Mouse (Mus musculus) spleen, adult 18-20 months (tissue): ENCODE measurements at regions not wholly inside any gene's neighbourhood (a gene's known extent, or its start where the extent isn't known, plus 50 kb on each side); places are given as distances from the start of the nearest gene placed in this dataset.

Experiments used
- DNase-seq, 2 experiments: peaks; one replicate each; pipeline ENCODE4 v3.0.0; 2022; ENCODE audit warnings: mixed read lengths in 2 of 2

DNA sequence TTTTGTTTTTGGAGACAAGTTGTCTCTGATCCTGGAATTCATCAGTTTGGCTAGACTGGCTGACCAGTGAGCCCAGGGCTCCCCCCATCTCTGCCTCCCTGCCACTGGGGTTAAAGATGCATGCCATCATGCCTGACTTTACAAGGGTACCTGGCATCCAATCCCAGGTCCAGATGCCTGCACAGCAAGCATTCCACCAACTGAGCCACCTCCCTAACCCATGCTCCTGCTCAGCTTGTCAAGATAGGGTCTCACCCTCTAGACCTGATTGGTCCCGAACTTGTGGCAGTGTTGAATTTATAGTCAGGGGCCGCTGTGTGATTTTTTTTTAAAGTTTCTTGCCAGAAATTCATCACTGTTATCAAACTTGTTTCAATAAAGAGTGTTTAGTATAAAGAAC lies 111.4 kb upstream of the Mkln1 start:
- no peak for DNase-seq

DNA sequence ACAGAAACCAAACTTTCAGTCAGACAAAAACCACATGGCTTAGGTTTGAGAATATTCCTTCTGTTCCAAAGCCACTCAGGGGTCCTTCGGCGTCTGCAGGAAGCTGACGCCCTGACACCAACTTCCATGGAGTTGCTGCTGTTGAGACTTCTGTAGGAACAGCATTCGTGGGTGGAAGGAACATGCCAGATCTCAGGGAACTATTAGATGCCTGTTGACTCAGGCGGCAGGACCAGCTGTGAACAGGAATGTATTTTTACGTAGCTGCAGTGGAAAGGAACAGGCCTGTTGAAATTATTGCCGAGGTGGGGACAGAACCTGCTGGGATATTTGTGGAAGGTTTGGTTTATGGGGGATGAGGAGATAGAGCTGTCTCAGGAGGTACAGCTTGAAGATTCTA lies 110.8 kb upstream of the Mkln1 start:
- DNase-seq: no peak

DNA sequence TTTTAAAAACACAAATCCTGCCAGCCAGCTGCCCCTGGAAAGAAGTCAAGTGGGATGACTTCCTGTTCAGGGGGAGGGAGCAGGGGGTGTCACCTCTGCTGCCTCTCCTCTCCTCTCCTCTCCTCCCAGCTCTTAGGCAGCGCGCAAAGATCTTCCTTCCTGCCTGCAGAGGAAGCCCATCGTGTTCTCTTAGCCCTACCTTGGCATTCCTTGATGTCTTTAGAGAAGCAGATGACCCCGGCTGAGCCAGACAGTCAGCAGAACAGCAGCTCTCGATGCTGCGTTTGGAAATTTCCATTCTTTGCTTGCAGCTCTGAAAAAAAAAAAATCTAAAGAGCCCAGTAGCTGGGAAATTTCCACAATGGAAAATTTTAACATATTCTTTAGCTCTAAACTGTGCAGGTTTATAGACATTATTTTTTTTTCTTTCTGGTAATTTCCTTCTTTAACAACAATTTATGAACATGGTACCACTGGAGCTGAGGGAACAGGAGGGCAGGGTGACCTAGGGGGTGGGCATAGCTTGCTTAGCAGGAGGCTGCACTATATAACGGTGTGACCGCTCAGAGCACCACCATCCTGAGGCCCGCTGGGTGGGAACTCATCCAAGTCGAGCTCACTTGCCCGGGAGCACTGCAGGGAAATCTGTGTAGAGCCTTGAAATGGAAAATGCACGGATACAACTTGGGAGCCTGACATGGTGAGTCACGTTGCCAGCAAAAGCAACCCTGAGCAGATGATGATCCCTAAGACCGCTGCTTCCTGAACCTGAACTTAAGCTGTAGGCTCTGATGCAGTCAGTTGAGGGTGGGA lies 109.9 kb upstream of the Mkln1 start:
- DNase-seq: no peak

DNA sequence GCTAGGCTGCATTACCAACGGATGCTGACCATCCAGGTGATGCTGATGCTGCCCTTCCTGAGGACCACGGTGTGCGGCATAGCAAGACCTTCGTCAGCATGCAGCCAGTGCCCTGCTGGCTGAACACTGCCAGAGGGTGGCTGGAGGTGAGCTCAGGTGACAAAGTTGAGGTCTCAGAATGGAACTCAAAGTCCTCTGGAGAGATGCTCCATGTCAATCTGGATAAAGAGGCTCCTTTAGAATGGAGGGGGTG lies 109.4 kb upstream of the Mkln1 start:
- DNase-seq: no peak

DNA sequence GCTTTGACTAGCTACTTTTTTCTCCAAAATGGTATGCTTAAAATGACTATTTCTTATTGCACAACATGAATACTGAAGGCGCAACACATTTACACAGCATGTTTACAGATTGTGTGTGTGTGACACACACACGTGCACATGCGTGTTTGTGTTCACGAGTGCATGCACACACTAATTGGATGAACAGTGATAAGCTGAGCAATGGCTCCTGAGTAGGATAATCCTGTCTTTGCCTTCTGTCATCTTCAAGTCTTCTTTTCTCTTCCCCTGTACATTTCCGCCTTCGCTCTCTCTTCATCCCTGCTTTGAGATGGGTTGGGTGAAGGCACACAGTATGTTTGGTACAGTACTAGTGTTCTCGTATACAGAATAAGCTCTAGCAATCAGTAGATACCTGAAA lies 106.5 kb upstream of the Mkln1 start:
- DNase-seq: no peak

DNA sequence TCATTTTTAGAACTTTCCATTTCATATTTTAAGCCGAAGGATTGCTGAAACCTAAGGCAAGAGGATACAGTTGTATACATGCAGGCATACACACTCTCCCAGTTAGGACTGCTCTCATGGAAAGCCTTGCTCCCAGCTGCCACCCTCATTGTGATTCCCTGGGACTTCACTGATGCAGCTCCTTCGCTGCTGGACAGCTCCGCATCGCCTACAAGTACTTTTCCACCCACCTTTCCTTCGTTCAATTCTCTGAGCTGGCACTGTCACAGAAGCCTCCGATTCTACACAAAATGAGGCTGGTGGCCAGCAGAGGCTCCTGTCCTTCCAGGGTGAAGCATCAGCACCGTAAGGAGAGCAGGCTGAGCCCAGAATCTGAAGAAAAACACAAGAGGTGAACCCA lies 105.5 kb upstream of the Mkln1 start:
- no peak for DNase-seq

DNA sequence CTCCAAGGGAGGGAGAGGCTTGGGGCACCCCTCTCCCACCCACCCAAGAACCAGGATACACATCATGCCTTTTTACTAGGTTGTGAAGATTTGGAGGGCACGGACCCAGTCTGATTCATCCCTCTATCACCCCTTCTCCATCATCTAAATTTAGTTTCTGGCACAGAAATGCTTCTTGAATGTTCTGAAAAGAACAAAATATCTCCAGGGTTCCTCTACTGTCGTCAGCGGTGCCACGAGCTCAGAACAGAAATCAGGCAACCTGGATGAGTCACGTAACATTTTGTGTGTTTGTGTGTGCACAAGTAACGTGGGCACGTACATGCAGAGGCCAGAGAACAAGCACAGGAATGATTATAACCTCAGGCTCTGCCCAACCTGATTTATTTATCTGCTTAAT lies 99.1 kb upstream of the Mkln1 start:
- no peak for DNase-seq

DNA sequence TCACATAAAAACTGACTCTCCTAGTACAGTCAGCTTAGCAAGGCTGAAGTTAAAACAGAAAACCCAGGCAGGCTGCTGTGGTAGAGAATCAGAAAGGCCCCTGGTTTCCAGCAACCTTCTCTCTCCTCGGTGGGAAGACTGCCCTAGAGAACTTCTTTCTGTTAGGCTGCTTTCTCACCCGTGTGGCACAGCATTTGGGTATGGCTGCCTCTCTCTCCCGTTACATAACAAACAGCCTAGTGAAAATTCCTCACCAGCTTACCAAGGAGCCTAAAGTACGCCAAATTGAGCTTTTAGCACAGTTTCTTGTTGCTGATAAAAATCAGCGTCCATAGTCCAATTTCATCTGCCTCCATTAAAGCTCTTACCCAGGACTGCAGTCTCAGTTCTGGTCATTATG lies 92.8 kb upstream of the Mkln1 start:
- no peak for DNase-seq

DNA sequence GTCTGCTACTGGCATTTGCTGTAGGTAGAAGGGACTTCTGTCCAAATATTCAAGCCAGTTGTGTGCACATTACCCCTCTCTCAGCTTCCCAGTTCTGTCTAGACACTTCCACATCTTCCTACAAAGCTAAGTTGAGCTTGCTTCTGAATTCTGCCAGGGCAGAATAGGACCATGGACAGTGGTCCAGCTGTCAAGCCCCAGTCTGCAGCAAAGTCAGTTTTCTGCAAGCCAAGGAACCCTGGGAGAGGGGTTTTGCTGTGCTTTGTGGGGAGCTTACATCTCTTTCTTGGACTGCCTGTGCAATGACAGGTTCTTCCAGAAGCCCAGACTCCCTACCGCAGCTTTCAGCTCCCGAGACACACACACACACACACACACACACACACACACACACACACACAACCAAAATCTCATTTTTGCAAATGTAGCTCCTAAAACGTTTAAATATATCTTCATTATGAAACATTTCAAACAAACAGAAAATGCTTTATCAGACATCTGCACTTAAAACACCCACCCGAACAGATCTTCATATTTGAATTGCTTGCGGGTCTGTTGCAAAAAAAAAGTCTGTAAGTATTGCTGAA lies 91.4 kb upstream of the Mkln1 start:
- DNase-seq: no peak

DNA sequence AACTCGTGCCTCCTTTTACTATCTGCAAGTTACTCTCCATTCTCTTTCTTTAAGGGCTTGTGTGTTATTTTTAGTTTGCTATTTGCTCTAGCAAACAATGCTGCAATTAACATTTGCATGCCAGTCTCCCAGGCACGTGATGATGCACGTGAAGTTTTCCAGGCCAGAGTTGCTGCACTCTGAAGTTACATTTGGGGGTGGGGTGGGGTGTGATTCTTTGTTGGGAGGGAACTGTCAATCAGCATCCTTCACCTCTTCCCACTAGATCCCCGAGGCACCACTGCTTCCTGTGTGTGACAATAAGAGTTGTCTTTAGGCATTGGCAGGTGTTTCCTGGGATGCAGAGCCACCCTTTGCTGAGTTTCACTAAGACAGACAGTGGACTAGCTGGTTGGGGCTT lies 90.6 kb upstream of the Mkln1 start:
- DNase-seq: no peak

DNA sequence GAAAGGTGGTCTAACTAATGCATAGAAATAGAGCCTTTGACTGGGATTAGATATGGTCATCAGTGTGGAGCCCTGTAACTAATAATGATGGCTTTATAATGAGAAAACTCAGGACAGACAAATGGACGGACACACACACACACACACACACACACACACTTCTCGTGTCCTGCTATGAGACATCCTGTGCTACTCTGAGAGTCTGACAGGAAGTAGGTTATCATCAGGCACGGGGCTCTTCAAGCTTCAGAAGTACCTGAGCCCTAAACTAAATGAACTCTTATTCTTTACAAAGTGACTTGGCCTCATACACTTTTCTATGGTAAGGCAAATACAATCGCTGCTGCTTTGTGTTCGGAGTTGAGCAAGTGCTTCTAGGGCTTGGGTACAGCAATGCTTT lies 87.9 kb upstream of the Mkln1 start:
- no peak for DNase-seq

DNA sequence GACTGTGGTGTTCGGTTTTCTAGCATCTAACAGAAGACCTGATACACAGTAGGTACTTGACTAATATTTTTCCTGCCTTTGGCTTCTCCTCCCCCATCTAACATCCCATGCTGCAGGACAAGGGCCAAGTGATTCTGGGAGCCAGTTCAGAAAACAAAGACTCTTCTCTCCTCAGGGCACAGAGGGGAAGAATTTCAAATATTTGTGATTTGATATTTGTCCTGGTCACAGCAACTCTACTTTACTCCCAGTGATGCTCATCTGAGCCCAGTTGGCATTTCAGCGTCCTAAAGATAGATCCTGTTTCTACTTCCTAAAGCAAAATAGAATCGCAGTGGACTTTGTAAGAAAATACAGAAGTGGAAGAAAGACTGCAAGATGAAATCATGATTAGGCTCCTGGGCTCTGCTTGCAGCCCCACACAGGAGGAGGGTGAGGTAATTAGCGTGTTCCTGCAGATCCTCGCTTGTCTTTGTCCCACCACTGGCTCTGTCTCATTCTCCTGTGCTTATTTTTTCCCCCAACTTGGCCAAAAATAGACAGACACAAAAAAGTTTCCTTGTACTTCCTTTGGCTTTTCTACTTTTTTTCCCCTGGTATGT lies 84.6 kb upstream of the Mkln1 start:
- no peak for DNase-seq

DNA sequence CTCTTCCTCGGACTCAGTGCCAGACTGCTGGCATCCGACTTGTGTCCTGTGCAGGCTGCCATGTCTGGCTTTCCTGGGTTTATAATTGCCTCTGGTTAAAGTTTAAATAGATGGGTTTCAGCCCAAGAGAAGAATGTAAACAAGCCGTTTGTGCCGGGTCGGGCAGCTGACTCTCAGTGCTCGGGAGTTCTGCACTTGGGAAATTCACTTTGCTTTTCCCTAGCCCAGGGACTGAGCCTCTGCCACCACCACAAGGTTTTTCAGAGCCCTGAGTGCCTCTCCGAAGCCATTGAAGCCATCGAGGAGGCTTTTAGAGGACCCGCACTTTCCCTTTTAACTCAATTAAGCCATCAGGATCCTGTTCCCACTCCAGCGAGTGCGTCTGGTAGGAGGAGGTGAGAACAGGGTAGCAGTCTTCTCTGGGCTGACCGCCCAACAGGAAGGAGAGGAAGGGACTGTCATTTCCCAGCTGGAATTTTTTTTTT lies 80.8 kb upstream of the Mkln1 start:
- no peak for DNase-seq

DNA sequence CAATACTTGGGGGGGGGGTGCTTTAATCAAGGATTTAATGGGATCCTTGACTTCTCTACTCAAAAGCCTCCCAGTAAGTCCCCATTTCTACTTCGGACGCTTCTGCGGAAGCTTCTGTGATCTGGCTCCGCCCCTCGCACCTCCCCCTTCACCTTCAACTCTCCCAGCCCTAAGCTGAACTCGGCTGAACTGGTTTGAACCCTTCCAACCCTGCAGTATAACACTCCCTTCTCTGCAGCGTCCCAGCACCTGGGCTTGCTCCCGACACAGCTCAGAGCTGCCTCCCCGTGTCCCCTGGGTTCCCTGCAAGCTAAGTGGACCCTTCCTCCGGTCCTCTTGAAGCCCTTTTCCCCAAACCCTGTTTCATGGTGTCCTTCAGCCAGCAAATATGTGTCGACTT lies 80.0 kb upstream of the Mkln1 start:
- DNase-seq: peak; percentile 31 to 66

DNA sequence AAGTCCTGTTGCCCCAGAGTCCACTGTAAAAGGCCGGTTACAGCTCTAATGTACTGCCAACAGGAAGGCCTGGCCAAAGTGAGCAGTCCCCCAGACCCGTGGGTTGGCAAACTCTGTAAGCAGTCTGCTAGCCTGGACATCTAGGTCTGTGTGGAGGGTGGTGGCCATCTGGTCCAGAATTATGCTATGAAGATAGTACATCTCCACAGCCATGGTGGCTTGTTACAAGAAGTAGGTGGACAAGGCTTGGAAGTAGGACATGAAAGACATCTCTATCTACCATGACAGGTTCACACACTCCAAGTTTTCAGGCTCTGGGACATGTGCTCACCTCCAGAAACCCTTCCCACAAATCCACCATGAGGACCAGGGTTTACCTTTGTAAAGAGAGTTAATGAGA lies 79.1 kb upstream of the Mkln1 start:
- DNase-seq: no peak

DNA sequence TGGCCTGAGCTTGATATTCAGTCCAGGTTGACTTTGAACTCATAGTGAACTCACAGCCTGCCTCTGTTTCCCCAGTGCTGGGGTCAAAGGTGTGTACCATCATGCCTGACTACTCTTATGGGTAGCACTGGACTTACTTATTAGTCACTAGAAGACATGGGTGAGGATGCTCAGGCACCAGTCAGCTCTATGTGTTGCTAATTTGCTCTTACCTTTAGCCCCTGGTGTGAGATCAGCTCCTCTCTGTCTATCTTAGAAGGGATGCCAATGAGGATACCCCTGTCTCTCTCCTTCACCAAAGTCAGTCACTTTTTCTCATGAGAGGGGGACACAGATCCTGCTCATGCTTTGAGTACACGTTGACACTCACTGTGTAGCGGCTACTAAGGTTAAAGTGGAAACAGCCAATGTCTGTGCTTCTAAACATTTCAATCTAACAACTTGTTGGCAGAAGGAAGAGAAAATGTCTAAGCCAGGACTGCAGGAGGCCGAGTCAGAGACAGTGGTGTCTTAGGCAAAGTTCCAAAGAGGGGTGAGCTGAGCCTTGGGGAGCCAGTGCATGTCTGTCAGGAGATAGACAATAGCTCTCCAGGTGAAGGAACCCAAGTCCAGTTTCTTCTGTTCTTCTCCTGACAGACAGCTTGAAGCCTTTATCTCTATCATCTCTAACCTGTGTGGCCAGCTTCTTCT lies 78.2 kb upstream of the Mkln1 start:
- no peak for DNase-seq

DNA sequence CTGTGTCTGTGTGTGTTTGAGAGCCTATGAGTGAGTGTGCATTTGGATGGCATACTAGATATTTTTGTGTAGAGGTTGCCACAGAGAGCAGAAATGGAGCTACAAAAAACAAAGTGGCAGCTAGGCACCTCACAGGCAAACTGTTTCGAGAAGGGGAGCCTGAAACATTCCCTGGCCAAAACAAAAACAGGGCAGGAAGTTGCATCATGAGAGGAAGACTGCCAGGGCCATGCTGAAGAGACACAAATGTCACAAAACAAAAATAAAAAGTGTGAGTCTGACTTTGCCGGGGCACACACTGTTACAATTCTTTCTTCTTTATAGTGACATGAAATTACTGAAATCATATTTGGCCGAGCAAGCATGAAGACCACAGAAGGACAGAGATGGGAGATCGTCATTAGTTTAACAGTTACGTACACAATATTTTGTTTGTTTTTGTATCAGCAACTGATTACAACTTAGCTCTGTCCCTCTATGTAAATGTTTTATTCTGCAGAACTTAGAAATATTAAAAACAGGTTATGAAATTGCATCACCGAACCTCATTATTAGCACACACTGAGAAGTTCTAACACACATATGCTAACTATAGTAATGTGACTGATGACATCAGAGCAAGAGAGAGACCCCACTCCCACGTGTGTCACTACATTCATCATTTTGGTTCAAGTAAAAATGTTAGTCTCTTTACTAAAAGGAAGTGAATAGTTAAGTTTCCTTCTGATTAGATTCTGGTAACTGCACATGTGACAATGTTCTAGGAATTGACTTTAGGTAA lies 77.3 kb upstream of the Mkln1 start:
- no peak for DNase-seq

DNA sequence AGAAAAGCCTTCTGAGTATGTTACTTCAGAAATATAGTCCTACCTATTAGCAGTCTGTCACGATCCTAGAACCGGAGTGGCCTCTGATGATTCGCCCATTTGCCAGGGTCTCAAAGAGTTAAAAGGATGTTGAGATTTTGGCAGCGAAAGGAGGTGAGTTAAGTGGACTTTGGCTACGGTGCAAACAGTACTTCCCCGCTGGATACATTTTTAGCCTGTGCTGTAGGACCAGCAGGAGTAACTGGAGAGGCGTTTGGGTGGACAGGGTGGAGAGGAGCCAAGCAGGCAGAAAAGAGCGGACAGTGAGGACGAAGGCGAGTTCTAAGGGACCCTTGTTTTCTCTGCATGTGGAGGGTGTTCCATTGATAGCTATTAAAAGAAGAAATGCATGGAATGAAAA lies 76.6 kb upstream of the Mkln1 start:
- no peak for DNase-seq

DNA sequence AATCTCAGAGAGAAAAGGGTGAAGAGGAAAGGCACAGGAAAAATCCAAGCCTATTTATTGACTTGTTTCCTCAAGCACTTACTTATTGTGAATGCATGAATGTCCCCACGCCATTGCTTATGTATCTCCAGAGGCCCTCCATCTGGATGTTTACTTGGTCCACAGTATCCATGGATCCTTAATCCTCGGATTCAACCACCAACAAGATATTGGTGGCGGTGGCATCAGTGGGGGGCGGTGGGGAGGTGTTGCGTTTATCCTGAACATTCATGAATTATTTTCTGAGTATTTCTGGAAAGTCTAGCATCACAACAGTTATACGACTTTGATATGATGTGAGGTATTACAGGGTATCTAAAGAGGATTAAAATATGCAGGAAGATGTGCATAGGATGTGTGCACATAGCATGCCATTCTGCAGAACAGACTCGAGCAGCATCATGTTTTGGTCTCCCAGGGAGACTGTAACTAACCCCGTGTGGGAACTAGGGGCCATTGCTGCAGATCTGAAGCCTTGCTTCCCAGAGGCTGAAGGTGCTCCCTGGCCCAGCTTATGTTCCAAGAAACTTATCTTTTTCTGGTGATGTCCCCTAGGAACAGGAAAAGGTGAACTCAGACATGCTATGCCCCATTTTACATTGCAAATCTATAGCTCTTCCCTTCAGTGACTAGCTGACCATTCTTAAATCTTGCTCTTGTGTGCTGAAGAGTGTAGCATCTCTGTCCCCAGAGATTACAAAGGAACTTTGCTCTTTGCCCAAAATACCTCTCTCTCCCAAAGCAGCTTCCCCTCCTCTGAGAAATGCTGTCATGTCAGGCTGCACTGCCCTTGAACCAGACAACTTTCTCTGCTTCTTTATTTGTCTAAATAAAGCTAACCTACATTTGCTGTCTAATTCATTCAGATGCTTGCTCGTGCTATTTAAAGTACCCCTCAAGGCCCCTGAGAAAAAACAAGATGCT lies 75.0 kb upstream of the Mkln1 start:
- DNase-seq: no peak

DNA sequence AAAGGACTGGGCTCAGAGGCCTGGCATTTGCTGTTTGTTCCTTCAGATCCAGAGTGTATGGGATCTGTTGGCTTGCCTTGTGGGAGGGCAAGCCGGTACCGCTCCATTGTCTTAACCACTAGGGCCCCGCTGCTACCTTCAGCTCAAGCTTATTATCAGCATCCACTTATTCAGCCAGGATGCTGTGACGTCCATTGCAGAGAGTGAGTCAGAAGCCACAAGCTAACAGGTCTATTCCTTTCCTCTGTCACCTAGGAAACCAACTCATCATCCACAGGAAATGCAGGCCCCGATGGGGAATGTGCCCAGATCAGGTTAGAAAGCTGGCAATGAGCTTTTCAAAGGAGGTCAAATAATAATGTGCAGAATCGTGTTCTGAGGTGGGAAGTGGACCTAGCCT lies 73.8 kb upstream of the Mkln1 start:
- DNase-seq: no peak

DNA sequence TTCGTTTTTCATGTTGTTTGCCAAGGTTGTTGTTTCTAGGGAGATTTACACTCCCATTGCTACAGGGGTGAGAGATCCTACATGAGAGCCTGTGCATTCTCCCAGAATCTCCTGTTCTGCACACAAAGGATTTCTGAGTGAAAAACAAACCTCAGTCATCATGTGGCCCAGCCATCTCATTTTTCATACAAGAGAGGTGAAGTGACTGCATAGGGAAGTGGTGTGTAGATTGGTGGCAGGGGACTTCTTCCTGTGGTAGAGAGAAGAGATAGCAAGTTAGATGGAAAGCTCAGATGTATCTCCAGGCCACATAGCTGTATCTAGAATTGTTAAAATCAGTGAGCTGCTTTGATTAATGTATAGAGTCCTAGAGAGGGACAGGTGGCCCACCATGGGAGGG lies 72.9 kb upstream of the Mkln1 start:
- no peak for DNase-seq

DNA sequence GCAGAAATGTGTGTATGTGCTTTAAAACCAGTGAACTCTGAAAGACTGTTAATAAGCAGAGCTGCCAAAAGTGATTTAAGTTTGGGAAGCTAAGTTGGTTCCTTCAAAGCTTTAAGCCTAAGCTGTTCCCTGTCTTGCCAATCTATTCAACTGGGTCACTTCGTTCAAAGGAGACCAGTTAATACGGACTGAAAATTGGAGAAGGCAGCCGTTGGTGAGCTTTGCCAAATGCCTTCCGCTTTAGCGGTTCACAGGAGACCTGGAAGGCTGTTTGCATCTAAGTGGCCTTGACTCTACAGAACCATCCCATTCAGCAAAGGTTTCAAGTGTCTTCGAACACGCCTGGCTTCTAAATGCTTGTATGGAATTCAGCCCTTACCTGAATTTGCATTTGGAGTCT lies 68.2 kb upstream of the Mkln1 start:
- DNase-seq: no peak
